Mouse (Mus musculus) heart, embryonic 11.5 days (tissue): ENCODE measurements around the gene Pate4. TPM values are rescaled to one million over a fixed set of nuclear protein-coding genes. Genes with fewer than 3 reads are reported as not detected.
"Not testable (repeated sequence)": the region's sequence is repeated elsewhere in the genome, so short reads cannot be mapped to it uniquely, and the experiment has no call there.

ENCODE experiments used
- ATAC-seq: fragments of 200-750 bp; cut with Nextera tagmentation; replicated peaks from 2 replicates; pipeline ENCODE4 v1.8.0; 2017; ENCODE audit warnings: moderate library complexity; ENCODE audit not compliant: insufficient number of reproducible peaks, low FRiP score, low TSS enrichment
- H3K27ac ChIP-seq: fragments of 300-500 bp; sonication (generic); 2 replicates; pipeline ENCODE4 v1.5.1; 2014; ENCODE audit warnings: mild to moderate bottlenecking, low read depth, low read length
- H3K27me3 ChIP-seq: fragments of 300-500 bp; sonication (generic); 2 replicates; pipeline ENCODE4 v1.6.1; 2014; ENCODE audit warnings: mild to moderate bottlenecking, low read length, mixed read lengths; ENCODE audit not compliant: control insufficient read depth, insufficient read depth
- H3K36me3 ChIP-seq: fragments of 300-500 bp; sonication (generic); 2 replicates; pipeline ENCODE4 v1.6.1; 2014; ENCODE audit warnings: mild to moderate bottlenecking, low read length, moderate library complexity, mixed read lengths; ENCODE audit not compliant: control insufficient read depth, insufficient read depth
- H3K4me1 ChIP-seq: fragments of 300-500 bp; sonication (generic); 2 replicates; pipeline ENCODE4 v1.6.1; 2014; ENCODE audit warnings: low read length; ENCODE audit not compliant: control insufficient read depth, insufficient read depth
- H3K4me2 ChIP-seq: fragments of 300-500 bp; sonication (generic); 2 replicates; pipeline ENCODE4 v1.6.1; 2014; ENCODE audit warnings: mild to moderate bottlenecking, moderate library complexity
- H3K4me3 ChIP-seq: fragments of 300-500 bp; sonication (generic); 2 replicates; pipeline ENCODE4 v1.5.1; 2014; ENCODE audit warnings: low read depth, low read length
- H3K9ac ChIP-seq: fragments of 300-500 bp; sonication (generic); 2 replicates; pipeline ENCODE4 v1.6.1; 2014; ENCODE audit warnings: mild to moderate bottlenecking, low read depth, low read length, moderate library complexity
- H3K9me3 ChIP-seq: fragments of 300-500 bp; sonication (generic); replicated peaks from 2 replicates; pipeline ENCODE4 v1.6.1; 2016; ENCODE audit warnings: low read length; ENCODE audit not compliant: control insufficient read depth
- WGBS: fragments of 180-500 bp; shearing (Covaris S2); extraction: QIAGEN DNeasy Blood & Tissue Kit; methylation state at CpG from one replicate; pipeline ENCODE4 v1.1.7; 2014; ENCODE audit not compliant: insufficient replicate concordance; 5-methylcytosine and 5-hydroxymethylcytosine counted together
- polyA plus RNA-seq: library from polyadenylated mRNA; unstranded; fragments of >200 nt; fragmentation: Nextera tagmentation; extraction: Ambion mirVana; gene quantifications from 2 replicates; pipeline ENCODE4 v1.2.1, GENCODE M21; 2014

Pate4 gene
- polyA plus RNA-seq, result not detected in 2 replicates

DNA sequence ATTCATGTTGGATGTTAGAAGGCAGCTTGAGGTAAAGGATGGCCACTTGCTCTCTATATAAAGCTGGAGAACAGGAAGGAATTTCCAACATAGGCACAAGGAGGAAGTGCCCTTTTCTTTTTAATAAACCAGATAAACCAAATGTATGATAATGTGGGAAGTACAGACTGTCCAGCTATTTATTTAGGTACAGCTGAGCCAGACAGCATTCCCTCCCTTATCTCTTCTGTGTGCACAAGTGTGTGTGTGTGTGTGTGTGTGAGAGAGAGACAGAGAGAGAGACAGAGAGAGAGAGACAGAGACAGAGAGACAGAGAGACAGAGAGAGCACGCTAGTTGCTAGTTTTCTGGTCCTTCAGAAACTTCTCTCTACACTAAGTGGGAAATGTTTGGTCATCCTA, at the start of gene Pate4:
Gene Pate4, minus strand, starts transcription at position 101 of the 400 bp plus-strand sequence.
- no peaks in the 10 kb centered on the region for H3K4me1 ChIP-seq
- ATAC-seq, result no peak
- WGBS, result 68% methylated on average over 1 of the region's 1 CpGs
- no peaks in the 10 kb centered on the region for H3K27me3 ChIP-seq
- no peaks in the 10 kb centered on the region for H3K9me3 ChIP-seq
- no peak within 1 kb of the TSS for H3K4me3 ChIP-seq
- no peak within 1 kb of the TSS for H3K4me2 ChIP-seq
- H3K36me3 ChIP-seq, result no peaks in the 10 kb centered on the region
- H3K9ac ChIP-seq, result no peak within 1 kb of the TSS
- no peak within 1 kb of the TSS for H3K27ac ChIP-seq

GRCm38 (mm10) chr9:35648102-35648501, 36.4 kb upstream of the Pate4 start, which contains the start of gene Pate3:
Gene Pate3 (minus strand): TSS chr9:35648202.
- Histone ChIP-seq H3K4me3 (no peak within 1 kb of the TSS), H3K9me3 (no peaks in the 10 kb centered on the region; the same call in 1 of the 2 replicates), H3K4me1 (no peaks in the 10 kb centered on the region), H3K27ac (no peak within 1 kb of the TSS), H3K36me3 (no peaks in the 10 kb centered on the region), H3K4me2 (no peak within 1 kb of the TSS), H3K9ac (no peak within 1 kb of the TSS), H3K27me3 (no peaks in the 10 kb centered on the region)
- 69% methylated on average over 1 of the region's 1 CpGs for WGBS
- no peak for ATAC-seq

DNA sequence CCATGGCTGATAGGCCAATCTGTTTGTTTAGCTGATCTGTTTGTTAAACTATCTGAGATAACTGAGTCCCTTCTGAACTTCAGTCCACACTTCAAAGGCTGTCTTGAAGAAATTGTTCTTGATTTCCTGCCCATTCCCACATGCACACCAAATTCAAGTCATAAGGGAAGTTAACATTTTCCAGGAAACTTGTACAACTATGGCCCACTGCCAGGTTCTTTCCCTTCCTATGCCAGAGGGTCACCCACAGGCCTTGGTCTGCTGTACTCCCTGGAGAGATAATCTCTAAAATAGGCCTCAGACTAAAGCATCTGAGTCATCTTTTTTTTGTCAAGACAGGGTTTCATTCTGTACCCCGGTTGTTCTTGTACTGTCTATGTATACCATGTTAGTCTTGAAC, 21.2 kb upstream of the Pate4 start:
- H3K9me3 ChIP-seq, result no peaks in the 10 kb centered on the region
- no peak overlapping the region for H3K4me2 ChIP-seq
- H3K4me3 ChIP-seq, result no peak overlapping the region
- H3K9ac ChIP-seq, result no peak overlapping the region
- no peaks in the 10 kb centered on the region for H3K36me3 ChIP-seq
- H3K4me1 ChIP-seq, result no peaks in the 10 kb centered on the region
- no peaks in the 10 kb centered on the region for H3K27me3 ChIP-seq
- no peak for ATAC-seq
- no peak overlapping the region for H3K27ac ChIP-seq
- 67% methylated on average over 1 of the region's 1 CpGs for WGBS

DNA sequence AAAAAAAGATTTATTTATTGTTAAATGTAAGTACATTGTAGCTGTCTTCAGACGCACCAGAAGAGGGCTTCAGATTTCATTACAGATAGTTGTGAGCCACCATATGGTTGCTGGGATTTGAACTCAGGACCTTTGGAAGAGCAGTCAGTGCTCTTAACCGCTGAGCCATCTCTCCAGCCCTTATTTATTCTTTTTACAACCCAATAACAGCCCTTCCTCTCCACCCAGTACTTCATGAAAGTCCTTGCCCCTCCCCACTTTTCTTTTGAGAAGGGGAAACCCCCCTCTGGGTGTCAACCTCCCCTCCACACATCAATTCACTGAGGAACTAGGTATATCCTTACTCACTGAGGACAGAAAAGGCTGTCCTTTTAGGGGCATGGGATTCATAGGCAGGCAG, 5.0 kb upstream of the Pate4 start:
- not testable (repeated sequence) for H3K9ac ChIP-seq, H3K27me3 ChIP-seq, H3K27ac ChIP-seq, ATAC-seq, H3K9me3 ChIP-seq, H3K4me3 ChIP-seq, H3K4me2 ChIP-seq, H3K36me3 ChIP-seq, H3K4me1 ChIP-seq
- WGBS, result 48% methylated on average over 2 of the region's 2 CpGs

- H3K27ac ChIP-seq, result no peak overlapping the region
- H3K9ac ChIP-seq, result no peak overlapping the region
- H3K4me3 ChIP-seq, result no peak overlapping the region
- WGBS, result 25% methylated on average over 2 of the region's 2 CpGs
- H3K4me1 ChIP-seq, result no peaks in the 10 kb centered on the region
- H3K36me3 ChIP-seq, result no peaks in the 10 kb centered on the region
- ATAC-seq, result no peak
- no peaks in the 10 kb centered on the region for H3K9me3 ChIP-seq
- no peaks in the 10 kb centered on the region for H3K27me3 ChIP-seq
- no peak overlapping the region for H3K4me2 ChIP-seq
Measured at GRCm38 (mm10) chr9:35614005-35614404, 2.3 kb upstream of the Pate4 start.

GRCm38 (mm10) chr9:35607647-35608405, 3.9 kb downstream of the Pate4 start:
- no peak overlapping the region for H3K4me2 ChIP-seq
- no peaks in the 10 kb centered on the region for H3K36me3 ChIP-seq
- no peaks in the 10 kb centered on the region for H3K9me3 ChIP-seq
- 62% methylated on average over 8 of the region's 8 CpGs for WGBS
- no peak overlapping the region for H3K4me3 ChIP-seq
- no peak overlapping the region for H3K9ac ChIP-seq
- H3K27me3 ChIP-seq, result no peaks in the 10 kb centered on the region
- no peak for ATAC-seq
- no peaks in the 10 kb centered on the region for H3K4me1 ChIP-seq
- no peak overlapping the region for H3K27ac ChIP-seq

DNA sequence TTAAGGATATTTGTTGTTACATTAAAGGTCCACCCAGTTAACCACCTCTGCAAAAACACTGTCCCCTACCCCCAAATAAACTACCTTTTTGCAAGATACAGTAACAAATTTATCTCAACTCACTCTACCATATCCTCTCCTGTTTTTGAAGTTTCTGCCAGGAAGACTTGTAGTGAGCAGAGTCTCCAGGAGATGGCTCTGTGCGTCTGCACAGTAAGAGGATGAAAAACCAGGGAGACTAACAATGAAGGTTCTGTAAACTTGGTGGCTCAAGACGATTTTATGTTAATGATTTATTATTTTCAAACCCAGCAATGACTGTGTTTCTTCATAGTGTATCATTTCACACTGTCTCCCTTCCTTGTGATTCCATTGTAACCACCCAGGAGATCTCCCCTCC, 18.8 kb downstream of the Pate4 start:
- ATAC-seq, result no peak
- no peak overlapping the region for H3K9ac ChIP-seq
- no peaks in the 10 kb centered on the region for H3K36me3 ChIP-seq
- H3K27ac ChIP-seq, result no peak overlapping the region
- no peaks in the 10 kb centered on the region for H3K4me1 ChIP-seq
- no peaks in the 10 kb centered on the region for H3K9me3 ChIP-seq
- H3K4me3 ChIP-seq, result no peak overlapping the region
- whole genome bisulfite sequencing, result 18% methylated on average over 2 of the region's 2 CpGs
- no peaks in the 10 kb centered on the region for H3K27me3 ChIP-seq
- no peak overlapping the region for H3K4me2 ChIP-seq

GRCm38 (mm10) chr9:35587674-35588073, 24.1 kb downstream of the Pate4 start:
- Histone ChIP-seq H3K9ac (no peak overlapping the region), H3K9me3 (no peaks in the 10 kb centered on the region), H3K4me3 (no peak overlapping the region), H3K4me2 (no peak overlapping the region), H3K36me3 (no peaks in the 10 kb centered on the region), H3K4me1 (no peaks in the 10 kb centered on the region), H3K27ac (no peak overlapping the region), H3K27me3 (no peaks in the 10 kb centered on the region)
- WGBS, result 29% methylated on average over 1 of the region's 1 CpGs
- no peak for ATAC-seq

GRCm38 (mm10) chr9:35574416-35574815, 37.3 kb downstream of the Pate4 start:
- Histone ChIP-seq H3K36me3 (no peaks in the 10 kb centered on the region), H3K9ac (peak overlapping the region; percentile 49; the same call in 1 of the 2 replicates), H3K4me1 (0 out of 2 replicates have a peak, but pooled peaks cover 3% of the 10 kb centered on the region), H3K4me3 (peak overlapping the region; percentile 40), H3K9me3 (no peaks in the 10 kb centered on the region), H3K27ac (no peak overlapping the region), H3K4me2 (peak overlapping the region; percentile 78), H3K27me3 (peaks cover 15% of the 10 kb centered on the region)
- ATAC-seq, result no peak
- WGBS, result 5% methylated on average over 30 of the region's 32 CpGs
